ENCODE assay signal across 17 mouse cellular contexts in the genomic region with DNA sequence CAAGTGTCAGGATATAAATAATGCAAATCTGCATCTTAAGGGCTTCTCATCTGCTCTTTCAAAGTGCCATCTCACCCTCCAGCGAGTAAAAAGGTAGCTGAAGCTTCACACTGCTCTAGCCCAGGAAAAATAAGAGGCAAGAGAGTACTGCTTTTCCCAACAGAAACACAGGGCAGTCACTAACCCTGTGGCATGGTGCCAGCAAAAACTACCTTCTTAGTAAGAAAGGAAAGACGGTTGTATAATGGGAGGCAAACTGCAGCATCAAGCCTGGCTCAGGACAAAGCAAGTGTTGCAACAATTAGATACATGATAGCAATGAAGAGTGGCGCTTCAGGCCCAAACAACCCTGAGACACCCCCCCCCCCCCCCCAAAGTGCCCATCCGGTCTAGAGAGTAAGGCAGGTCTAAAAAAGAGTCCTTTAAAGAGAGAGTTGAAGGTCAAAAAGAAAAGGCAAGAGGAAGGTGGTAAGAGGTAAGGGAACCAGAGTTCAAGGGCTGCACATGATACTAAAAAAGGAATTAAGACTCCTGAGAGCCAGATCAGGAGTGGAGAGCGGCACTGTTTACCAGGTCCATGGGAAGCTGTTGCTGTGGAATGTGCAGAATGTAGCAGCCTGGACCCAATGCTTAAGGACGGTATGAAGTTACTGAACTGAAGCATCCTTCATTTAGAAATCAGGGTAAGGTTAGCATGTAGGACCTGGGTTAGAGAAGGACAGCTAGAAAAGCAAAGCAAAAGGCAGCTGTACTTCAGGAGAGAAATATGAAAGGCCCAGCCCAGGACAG. TPM values are rescaled to one million over a fixed set of nuclear protein-coding genes. Genes with fewer than 3 reads are reported as not detected.
DNase-seq lines count a peak whose midpoint lies in the region; ATAC-seq lines count a peak whose summit lies in the region.
"Had no signal": no experiment of that assay in that cellular context is flagged by ENCODE, and none has a peak within 500 bp of the region (broad histone marks: within the 10 kb centered on the region; RNA-seq: fewer than 3 reads in every experiment).

No protein-coding gene starts in this region.

- H3K9me3 ChIP-seq in kidney, embryonic 14.5 days (ENCODE audit: control insufficient read depth, low read length), result no peaks in the 10 kb centered on the region
- H3K9me3 ChIP-seq: forebrain, embryonic 15.5 days; limb, embryonic 15.5 days; midbrain, embryonic 12.5 days had no signal

- no peak overlapping the region for H3K9ac ChIP-seq in kidney, embryonic 14.5 days (ENCODE audit: low read depth, low read length)
- H3K9ac ChIP-seq: forebrain, embryonic 15.5 days; limb, embryonic 15.5 days; midbrain, embryonic 12.5 days had no signal

- H3K27me3 ChIP-seq in kidney, embryonic 14.5 days (ENCODE audit: control insufficient read depth, insufficient read depth, low read length), result no peaks in the 10 kb centered on the region
- H3K27me3 ChIP-seq: forebrain, embryonic 15.5 days; limb, embryonic 15.5 days; midbrain, embryonic 12.5 days had no signal

- H3K4me3 ChIP-seq in kidney, embryonic 14.5 days (ENCODE audit: low read length), result no peak overlapping the region
- H3K4me3 ChIP-seq: forebrain, embryonic 15.5 days; limb, embryonic 15.5 days; midbrain, embryonic 12.5 days had no signal

- H3K27ac ChIP-seq in kidney, embryonic 14.5 days (ENCODE audit: low read depth, low read length), result no peak overlapping the region
- H3K27ac ChIP-seq: forebrain, embryonic 15.5 days; limb, embryonic 15.5 days; midbrain, embryonic 12.5 days had no signal

- H3K4me2 ChIP-seq in kidney, embryonic 14.5 days (replicated peaks; ENCODE audit: low read depth, low read length), result no peak overlapping the region
- H3K4me2 ChIP-seq: forebrain, embryonic 15.5 days; limb, embryonic 15.5 days; midbrain, embryonic 12.5 days had no signal

- H3K4me1 ChIP-seq in kidney, embryonic 14.5 days (ENCODE audit: control insufficient read depth, insufficient read depth, low read length), result no peaks in the 10 kb centered on the region
- H3K4me1 ChIP-seq: limb, embryonic 15.5 days; midbrain, embryonic 12.5 days had no signal

- DNase-seq in adrenal gland, postnatal 36 days, result peak; percentile 12 to 17
- no peak for DNase-seq in adrenal gland, postnatal 25 days
- peak; percentile 15 for DNase-seq in kidney, adult 11 months
- peak; percentile 32 for DNase-seq in ZHBTc4 (ENCODE audit: low read depth, low spot score)
- DNase-seq in kidney, postnatal 25 days, result peak; percentile 55 to 75
- DNase-seq in thymus, postnatal 14 days, result no peak
- DNase-seq in ovary, postnatal 14 days (ENCODE audit: low spot score), result no peak
- DNase-seq: cerebellum, adult 11-12 months; gastrocnemius, postnatal 10 days; lung, adult 18-20 months; right cerebral cortex, postnatal 4 days; thymus, postnatal 25 days had no signal

- 61% methylated on average over 6 of the region's 6 CpGs for WGBS in kidney, embryonic 14.5 days

- H3K36me3 ChIP-seq in kidney, embryonic 14.5 days (ENCODE audit: control insufficient read depth, insufficient read depth, low read length), result no peaks in the 10 kb centered on the region
- H3K36me3 ChIP-seq: forebrain, embryonic 15.5 days; limb, embryonic 15.5 days; midbrain, embryonic 12.5 days had no signal

- ATAC-seq in kidney, embryonic 14.5 days (ENCODE audit: low FRiP score, low TSS enrichment), result no peak
- ATAC-seq: forebrain, embryonic 15.5 days; hindbrain, embryonic 16.5 days had no signal

RNA-seq across cellular contexts. Expression of a gene that starts 26.2 kb away (rescaled TPM):
- total RNA-seq in adrenal gland, postnatal 36 days (2021), result 10 to 100 TPM; 27.6 to 33.9 TPM
- 31.7 and 46.4 TPM in 2 replicates for total RNA-seq in adrenal gland, postnatal 25 days (2021)
- 80.4 and 113 TPM in 2 replicates for polyA plus RNA-seq in kidney, embryonic 14.5 days (2014; fragmentation: Nextera tagmentation; extraction: Ambion mirVana)

RNA-seq across cellular contexts. Expression of a gene that starts 26.3 kb away (rescaled TPM):
- 10 to 100 TPM in 1 of 2 experiments, 1 to 10 TPM in 1; 8.6 to 10.0 TPM for total RNA-seq in adrenal gland, postnatal 36 days (2021)
- total RNA-seq in adrenal gland, postnatal 25 days (2021), result 9.1 and 13.2 TPM in 2 replicates
- polyA plus RNA-seq in kidney, embryonic 14.5 days (2014; fragmentation: Nextera tagmentation; extraction: Ambion mirVana), result 20.0 and 20.4 TPM in 2 replicates

Comparison
In these comparisons a context has a peak if more than half of its experiments do, and no peak if none do; other contexts are left out.
1. DNase-seq: peak in adrenal gland, postnatal 36 days (2 of 2), kidney, adult 11 months (single experiment), ZHBTc4 (single experiment) and kidney, postnatal 25 days (2 of 2); none in adrenal gland, postnatal 25 days (single experiment), thymus, postnatal 14 days (single experiment) and ovary, postnatal 14 days (single experiment).